Mouse (Mus musculus): ENCODE results near the gene Limch1. TPM values are rescaled to one million over a fixed set of nuclear protein-coding genes. Genes with fewer than 3 reads are reported as not detected.

The Limch1 gene
- polyA plus RNA-seq, 1 experiment from 2014 or later, result 22.2 TPM

DNA sequence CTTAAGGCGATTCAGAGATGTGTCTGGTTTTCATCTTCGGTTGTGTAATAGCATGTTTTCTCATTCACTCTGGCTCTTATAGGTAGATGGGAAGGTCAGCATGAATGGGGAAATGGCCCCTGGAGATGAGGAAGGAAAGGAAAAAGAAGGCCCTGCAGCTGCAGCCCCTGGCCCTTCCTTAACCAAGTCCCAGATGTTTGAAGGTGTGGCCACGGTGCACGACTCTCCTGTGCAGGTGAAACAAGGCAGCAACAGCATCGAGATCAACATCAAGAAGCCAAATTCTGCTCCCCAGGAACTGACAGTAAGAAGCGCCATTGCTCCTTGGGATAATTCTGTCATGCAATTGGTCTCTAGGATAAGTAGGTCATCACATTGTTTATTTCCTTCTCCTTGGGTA, 256.7 kb downstream of the Limch1 start:
- no peak for ATAC-seq (replicated peaks; ENCODE audit: extremely low read depth, insufficient read depth, low FRiP score)
- H3K27me3 ChIP-seq (ENCODE audit: control insufficient read depth, insufficient read depth, low read length), result peaks cover 18% of the 10 kb centered on the region
- no peak overlapping the region for H3K4me3 ChIP-seq (ENCODE audit: low read length)
- WGBS, result 84% methylated on average over 6 of the region's 6 CpGs
- no peak overlapping the region for H3K4me2 ChIP-seq (ENCODE audit: low read depth, low read length)
- 0 out of 2 replicates have a peak, but pooled peaks cover 4% of the 10 kb centered on the region for H3K36me3 ChIP-seq (ENCODE audit: control insufficient read depth, insufficient read depth)
- no peaks in the 10 kb centered on the region for H3K9me3 ChIP-seq (replicated peaks; ENCODE audit: control insufficient read depth, low read length)
- no peak overlapping the region for H3K9ac ChIP-seq (ENCODE audit: low read length)
- peaks cover 2% of the 10 kb centered on the region; the same call in 1 of the 2 replicates for H3K4me1 ChIP-seq (ENCODE audit: control insufficient read depth, insufficient read depth, low read length)
- no peak overlapping the region for H3K27ac ChIP-seq (ENCODE audit: low read length)

DNA sequence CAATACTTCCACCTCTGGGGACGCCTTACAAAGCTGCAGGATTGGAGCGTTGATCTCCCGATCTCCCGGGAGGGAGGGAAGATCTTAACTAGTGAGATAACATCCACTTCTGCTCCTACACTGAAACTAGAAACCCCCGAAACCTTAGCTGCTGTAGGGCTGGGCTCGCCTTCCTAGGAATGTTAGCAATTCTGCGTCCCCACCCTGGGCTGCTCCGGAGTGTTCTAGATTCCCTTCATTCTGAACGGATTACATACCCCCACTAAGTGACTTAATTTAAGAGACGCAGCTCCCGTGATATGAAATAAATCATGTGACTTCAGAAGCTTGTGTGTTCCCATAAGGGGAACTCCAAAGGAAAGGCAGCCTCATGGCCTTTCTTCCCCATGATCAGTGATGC, 259.0 kb downstream of the Limch1 start:
- 48% methylated on average over 11 of the region's 11 CpGs for WGBS

DNA sequence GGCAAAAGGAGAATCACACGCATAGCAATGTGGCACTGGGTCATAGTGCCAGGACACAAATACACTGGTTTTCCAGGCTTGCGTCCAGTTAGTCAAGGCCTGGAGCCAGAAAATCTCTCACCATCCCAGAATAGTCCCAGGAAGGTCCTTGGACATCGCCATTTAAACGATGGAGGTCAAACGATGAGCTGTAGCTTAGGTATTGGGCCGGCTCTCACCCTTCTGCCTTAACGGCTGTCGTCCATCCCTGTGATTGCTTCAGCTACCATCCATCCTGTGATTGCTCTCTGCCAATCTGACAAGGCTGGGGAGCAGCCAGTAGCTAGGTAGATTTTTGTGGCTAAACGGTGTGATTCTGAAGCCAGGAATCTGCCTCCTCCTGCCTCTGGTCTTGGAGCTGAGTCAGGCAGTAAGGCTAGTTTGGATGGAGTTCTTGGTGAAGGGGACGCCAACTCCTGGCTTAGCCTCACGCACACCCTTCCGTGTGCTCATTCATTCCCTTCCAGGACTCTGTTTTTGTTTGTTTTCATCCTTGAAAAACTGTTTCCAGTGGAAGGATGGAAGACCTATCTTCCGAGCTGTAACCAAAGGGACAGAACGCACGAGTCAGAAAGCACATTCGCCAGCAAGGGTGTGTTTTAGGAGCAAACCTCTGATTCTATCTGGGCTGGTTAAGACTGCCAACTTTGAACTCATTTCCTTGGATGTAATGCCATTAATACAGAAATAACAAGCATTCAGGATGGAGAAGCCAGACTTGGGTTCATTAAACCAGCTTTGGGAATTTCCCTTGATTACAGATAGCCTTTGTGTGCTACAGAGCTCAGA, 265.6 kb downstream of the Limch1 start:
- Histone ChIP-seq H3K9me3 (replicated peaks; ENCODE audit: control insufficient read depth, low read length) (no peaks in the 10 kb centered on the region), H3K4me1 (ENCODE audit: control insufficient read depth, insufficient read depth, low read length) (no peaks in the 10 kb centered on the region), H3K36me3 (ENCODE audit: control insufficient read depth, insufficient read depth) (peaks cover 5% of the 10 kb centered on the region; the same call in 1 of the 2 replicates), H3K27me3 (ENCODE audit: control insufficient read depth, insufficient read depth, low read length) (no peaks in the 10 kb centered on the region), H3K4me3 (ENCODE audit: low read length) (no peak overlapping the region), H3K9ac (ENCODE audit: low read length) (no peak overlapping the region), H3K27ac (ENCODE audit: low read length) (no peak overlapping the region), H3K4me2 (ENCODE audit: low read depth, low read length) (no peak overlapping the region)
- no peak for ATAC-seq (replicated peaks; ENCODE audit: extremely low read depth, insufficient read depth, low FRiP score)
- WGBS, result 75% methylated on average over 16 of the region's 16 CpGs

More for the DNA sequence above, 259.0 kb downstream of the Limch1 start:
- Histone ChIP-seq H3K4me3 (ENCODE audit: low read length) (no peak overlapping the region), H3K36me3 (ENCODE audit: control insufficient read depth, insufficient read depth) (peaks cover 8% of the 10 kb centered on the region; the same call in 1 of the 2 replicates), H3K27me3 (ENCODE audit: control insufficient read depth, insufficient read depth, low read length) (peaks cover 2% of the 10 kb centered on the region), H3K9me3 (replicated peaks; ENCODE audit: control insufficient read depth, low read length) (no peaks in the 10 kb centered on the region), H3K9ac (ENCODE audit: low read length) (no peak overlapping the region), H3K4me1 (ENCODE audit: control insufficient read depth, insufficient read depth, low read length) (no peaks in the 10 kb centered on the region), H3K4me2 (ENCODE audit: low read depth, low read length) (no peak overlapping the region), H3K27ac (ENCODE audit: low read length) (no peak overlapping the region)
- ATAC-seq (replicated peaks; ENCODE audit: extremely low read depth, insufficient read depth, low FRiP score), result no peak; the same call in 1 of the 2 replicates

DNA sequence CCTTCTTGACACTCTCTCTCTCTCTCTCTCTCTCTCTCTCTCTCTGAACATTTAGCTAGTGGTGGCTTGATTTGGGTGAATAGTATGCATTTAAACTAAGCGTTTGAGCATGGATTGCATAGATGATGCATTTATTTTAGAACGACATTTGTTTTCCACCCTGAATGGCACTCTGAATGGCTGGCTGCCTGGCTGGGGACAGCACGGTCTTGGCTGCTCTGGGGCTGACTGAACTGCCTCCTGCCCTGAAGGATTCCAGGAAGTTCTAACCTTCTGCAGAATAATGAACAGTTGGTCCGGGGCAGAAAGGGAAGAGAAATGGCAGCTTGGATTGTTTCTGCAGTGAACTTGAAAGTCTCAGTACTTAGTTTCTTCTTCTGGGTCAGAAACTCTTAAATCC, 266.4 kb downstream of the Limch1 start:
- Histone ChIP-seq H3K36me3 (ENCODE audit: control insufficient read depth, insufficient read depth) (peaks cover 5% of the 10 kb centered on the region; the same call in 1 of the 2 replicates), H3K27me3 (ENCODE audit: control insufficient read depth, insufficient read depth, low read length) (peaks cover under 1% of the 10 kb centered on the region; the same call in 1 of the 2 replicates), H3K9ac (ENCODE audit: low read length) (no peak overlapping the region), H3K4me2 (ENCODE audit: low read depth, low read length) (no peak overlapping the region), H3K4me3 (ENCODE audit: low read length) (no peak overlapping the region), H3K4me1 (ENCODE audit: control insufficient read depth, insufficient read depth, low read length) (no peaks in the 10 kb centered on the region), H3K9me3 (replicated peaks; ENCODE audit: control insufficient read depth, low read length) (no peaks in the 10 kb centered on the region), H3K27ac (ENCODE audit: low read length) (no peak overlapping the region)
- WGBS, result 73% methylated on average over 4 of the region's 4 CpGs
- ATAC-seq (replicated peaks; ENCODE audit: extremely low read depth, insufficient read depth, low FRiP score), result no peak

- no peak overlapping the region for H3K4me3 ChIP-seq (ENCODE audit: low read length)
- H3K4me2 ChIP-seq (ENCODE audit: low read depth, low read length), result no peak overlapping the region
- no peaks in the 10 kb centered on the region for H3K4me1 ChIP-seq (ENCODE audit: control insufficient read depth, insufficient read depth, low read length)
- no peak for ATAC-seq (replicated peaks; ENCODE audit: extremely low read depth, insufficient read depth, low FRiP score)
- no peak overlapping the region for H3K27ac ChIP-seq (ENCODE audit: low read length)
- H3K9ac ChIP-seq (ENCODE audit: low read length), result no peak overlapping the region
- H3K9me3 ChIP-seq (replicated peaks; ENCODE audit: control insufficient read depth, low read length), result no peaks in the 10 kb centered on the region
- H3K36me3 ChIP-seq (ENCODE audit: control insufficient read depth, insufficient read depth), result peaks cover 5% of the 10 kb centered on the region; the same call in 1 of the 2 replicates
- WGBS, result 77% methylated on average over 3 of the region's 3 CpGs
- peaks cover 3% of the 10 kb centered on the region; the same call in 1 of the 2 replicates for H3K27me3 ChIP-seq (ENCODE audit: control insufficient read depth, insufficient read depth, low read length)
Measured at GRCm38 (mm10) chr5:67013926-67014325, 268.3 kb downstream of the Limch1 start.

GRCm38 (mm10) chr5:67016450-67016849, 270.8 kb downstream of the Limch1 start:
- no peaks in the 10 kb centered on the region for H3K4me1 ChIP-seq (ENCODE audit: control insufficient read depth, insufficient read depth, low read length)
- H3K9me3 ChIP-seq (replicated peaks; ENCODE audit: control insufficient read depth, low read length), result no peaks in the 10 kb centered on the region
- no peak overlapping the region for H3K4me2 ChIP-seq (ENCODE audit: low read depth, low read length)
- H3K9ac ChIP-seq (ENCODE audit: low read length), result no peak overlapping the region
- H3K27ac ChIP-seq (ENCODE audit: low read length), result no peak overlapping the region
- H3K36me3 ChIP-seq (ENCODE audit: control insufficient read depth, insufficient read depth), result no peaks in the 10 kb centered on the region
- WGBS, result 5% methylated on average over 7 of the region's 7 CpGs
- ATAC-seq (replicated peaks; ENCODE audit: extremely low read depth, insufficient read depth, low FRiP score), result no peak; the same call in 1 of the 2 replicates
- H3K27me3 ChIP-seq (ENCODE audit: control insufficient read depth, insufficient read depth, low read length), result peaks cover 3% of the 10 kb centered on the region; the same call in 1 of the 2 replicates
- no peak overlapping the region for H3K4me3 ChIP-seq (ENCODE audit: low read length)

- peak overlapping the region; percentile 36; the same call in 1 of the 2 replicates for H3K4me2 ChIP-seq (ENCODE audit: low read depth, low read length)
Measured at GRCm38 (mm10) chr5:67024459-67025050, 278.9 kb downstream of the Limch1 start.

DNA sequence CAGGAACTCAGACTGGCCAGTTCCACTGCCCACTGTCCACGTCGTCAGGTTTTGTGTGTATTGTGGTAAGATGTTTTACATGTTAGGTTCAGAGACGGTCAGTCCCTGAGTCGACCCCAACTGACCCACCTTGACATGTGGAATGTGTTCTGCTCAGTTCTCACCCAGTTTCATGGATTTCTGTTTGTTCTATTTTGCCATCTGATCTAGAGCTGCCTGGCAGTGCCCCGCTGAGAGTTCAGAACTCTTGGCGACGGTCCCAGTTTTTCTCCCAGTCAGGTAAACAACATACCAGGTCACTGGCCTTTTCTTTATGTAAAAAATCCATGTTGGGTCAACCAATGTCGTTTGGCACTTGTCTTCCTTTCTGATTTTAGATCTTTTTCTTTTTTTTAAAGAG, 279.5 kb downstream of the Limch1 start:
- Histone ChIP-seq H3K9ac (ENCODE audit: low read length) (no peak overlapping the region), H3K27me3 (ENCODE audit: control insufficient read depth, insufficient read depth, low read length) (no peaks in the 10 kb centered on the region), H3K4me1 (ENCODE audit: control insufficient read depth, insufficient read depth, low read length) (peaks cover 11% of the 10 kb centered on the region), H3K4me2 (ENCODE audit: low read depth, low read length) (no peak overlapping the region), H3K4me3 (ENCODE audit: low read length) (no peak overlapping the region), H3K36me3 (ENCODE audit: control insufficient read depth, insufficient read depth) (no peaks in the 10 kb centered on the region), H3K27ac (ENCODE audit: low read length) (no peak overlapping the region), H3K9me3 (replicated peaks; ENCODE audit: control insufficient read depth, low read length) (no peaks in the 10 kb centered on the region)
- 62% methylated on average over 8 of the region's 8 CpGs for WGBS
- ATAC-seq (replicated peaks; ENCODE audit: extremely low read depth, insufficient read depth, low FRiP score), result no peak

More at GRCm38 (mm10) chr5:67024459-67025050, 278.9 kb downstream of the Limch1 start:
- no peaks in the 10 kb centered on the region for H3K9me3 ChIP-seq (replicated peaks; ENCODE audit: control insufficient read depth, low read length)
- ATAC-seq (replicated peaks; ENCODE audit: extremely low read depth, insufficient read depth, low FRiP score), result peak; percentile 60; the same call in 1 of the 2 replicates
- H3K27me3 ChIP-seq (ENCODE audit: control insufficient read depth, insufficient read depth, low read length), result no peaks in the 10 kb centered on the region
- 32% methylated on average over 10 of the region's 10 CpGs for WGBS
- H3K27ac ChIP-seq (ENCODE audit: low read length), result no peak overlapping the region
- H3K4me1 ChIP-seq (ENCODE audit: control insufficient read depth, insufficient read depth, low read length), result peaks cover 11% of the 10 kb centered on the region
- no peak overlapping the region for H3K4me3 ChIP-seq (ENCODE audit: low read length)
- H3K9ac ChIP-seq (ENCODE audit: low read length), result no peak overlapping the region
- no peaks in the 10 kb centered on the region for H3K36me3 ChIP-seq (ENCODE audit: control insufficient read depth, insufficient read depth)

DNA sequence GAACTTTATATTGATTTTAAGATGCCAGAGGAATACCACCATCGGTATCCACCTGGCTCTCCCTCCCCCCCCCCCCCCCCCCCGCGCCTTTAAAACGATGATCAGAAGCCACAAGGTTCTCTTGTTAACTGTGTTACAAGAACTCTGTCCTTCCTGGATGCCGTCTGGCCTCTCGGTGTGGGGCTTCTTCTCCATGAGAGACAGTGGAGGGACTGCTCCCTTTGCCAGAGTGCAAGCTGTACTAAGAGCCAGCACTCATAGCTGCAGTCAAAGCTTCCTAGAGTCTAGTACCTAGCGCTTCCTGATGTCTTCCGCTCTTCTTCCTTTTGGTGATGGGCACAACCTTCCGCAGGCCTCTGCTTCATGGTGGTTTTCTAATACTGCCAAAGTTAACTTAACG, 280.0 kb downstream of the Limch1 start:
- no peak for ATAC-seq (replicated peaks; ENCODE audit: extremely low read depth, insufficient read depth, low FRiP score)
- 83% methylated on average over 10 of the region's 10 CpGs for WGBS
- no peaks in the 10 kb centered on the region for H3K36me3 ChIP-seq (ENCODE audit: control insufficient read depth, insufficient read depth)
- peaks cover 11% of the 10 kb centered on the region for H3K4me1 ChIP-seq (ENCODE audit: control insufficient read depth, insufficient read depth, low read length)
- H3K27me3 ChIP-seq (ENCODE audit: control insufficient read depth, insufficient read depth, low read length), result no peaks in the 10 kb centered on the region
- no peak overlapping the region for H3K4me3 ChIP-seq (ENCODE audit: low read length)
- H3K4me2 ChIP-seq (ENCODE audit: low read depth, low read length), result no peak overlapping the region
- no peaks in the 10 kb centered on the region for H3K9me3 ChIP-seq (replicated peaks; ENCODE audit: control insufficient read depth, low read length)
- H3K27ac ChIP-seq (ENCODE audit: low read length), result no peak overlapping the region
- no peak overlapping the region for H3K9ac ChIP-seq (ENCODE audit: low read length)

Measured in heart, embryonic 16.5 days (tissue).